Mouse (Mus musculus): Measurements from ENCODE around the gene Sox10.

DNA sequence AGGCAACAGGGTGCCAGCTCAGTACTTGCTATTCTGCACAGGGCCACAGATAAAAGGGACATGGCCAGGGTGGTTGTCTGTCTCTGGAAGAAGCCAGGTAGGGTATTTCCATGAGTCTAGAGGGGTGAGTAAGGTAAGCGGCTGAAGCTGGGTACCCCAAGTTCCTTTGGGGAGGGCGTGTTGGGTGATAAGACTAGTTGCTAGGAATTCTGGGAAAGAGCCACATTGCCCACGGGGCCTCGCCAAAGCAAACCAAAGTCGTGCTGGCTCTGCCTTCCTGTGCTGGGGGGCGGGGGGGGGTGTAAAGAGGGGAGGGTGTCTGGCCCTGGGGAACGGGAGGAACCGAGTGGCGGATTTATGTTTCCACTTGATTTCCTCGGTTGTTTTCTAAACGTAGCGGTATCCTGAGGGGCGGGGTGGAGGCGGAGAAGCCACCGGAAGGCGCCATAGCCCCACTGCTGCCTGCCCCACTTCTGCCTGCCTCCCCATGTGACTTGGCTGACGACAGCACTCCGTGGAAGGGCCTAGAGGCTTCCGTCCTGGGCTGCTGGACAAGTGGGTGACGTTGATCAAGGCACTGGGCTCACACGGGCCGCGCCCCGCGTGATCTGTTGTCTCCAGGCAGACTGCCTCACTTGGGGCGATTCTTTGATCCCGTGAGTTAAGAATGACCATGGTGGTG, 43.9 kb upstream of the Sox10 start:
- peak; percentile 32; the same call in 1 of the 2 replicates for TF ChIP-seq POLR2A (IDR thresholded peaks at IDR 0.05; ENCODE audit: borderline replicate concordance, extremely low read depth, low read depth, low read length)
- TF ChIP-seq CTCF (IDR thresholded peaks at IDR 0.05; ENCODE audit: insufficient read depth, low read length): no peak
